Mouse (Mus musculus): ENCODE measurements around the gene Pik3c2g. TPM values are rescaled to one million over a fixed set of nuclear protein-coding genes. Genes with fewer than 3 reads are reported as not detected.

The Pik3c2g gene
- polyA plus RNA-seq, 1 experiment from 2014 or later: 0.49 TPM

DNA sequence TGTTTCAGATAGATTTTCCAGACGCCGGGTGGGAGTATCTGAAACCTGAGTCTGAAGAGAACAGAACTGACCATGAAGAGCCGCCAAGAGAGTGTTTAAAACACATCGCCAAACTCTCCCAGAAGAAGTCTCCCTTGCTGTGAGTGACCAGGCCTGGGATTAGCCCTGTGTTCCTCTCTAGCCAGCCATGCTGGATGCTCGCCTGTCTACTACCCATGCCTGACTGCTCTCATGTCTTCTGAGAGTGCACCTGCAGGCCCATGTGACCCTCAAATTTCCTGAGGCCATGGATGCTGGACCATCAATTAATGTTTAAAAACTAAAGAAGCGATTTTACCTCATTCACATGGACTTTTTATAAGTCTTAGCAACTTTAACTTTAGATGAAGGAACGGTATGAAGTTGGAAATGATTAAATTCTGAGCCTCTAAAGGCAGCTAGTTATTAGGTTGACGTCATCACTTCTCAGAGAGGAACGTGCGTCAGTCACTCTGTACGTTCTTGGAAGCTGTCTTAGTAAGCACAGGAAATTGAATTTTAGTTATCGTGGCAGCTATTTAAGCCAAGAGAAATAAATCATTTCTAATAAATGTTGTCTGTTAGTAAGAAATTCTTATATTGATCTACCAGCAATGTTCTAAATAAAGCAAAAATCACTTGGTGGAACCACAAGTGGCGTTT, 161.2 kb downstream of the Pik3c2g start:
- Histone ChIP-seq H3K4me3 (ENCODE audit: low read depth, low read length) (no peak overlapping the region), H3K4me2 (replicated peaks; ENCODE audit: low read depth, low read length) (no peak overlapping the region), H3K4me1 (replicated peaks; ENCODE audit: control insufficient read depth, insufficient read depth, low read length) (no peaks in the 10 kb centered on the region), H3K9me3 (ENCODE audit: control insufficient read depth, low read length) (no peaks in the 10 kb centered on the region), H3K27me3 (ENCODE audit: control insufficient read depth, insufficient read depth, low read length) (no peaks in the 10 kb centered on the region), H3K27ac (ENCODE audit: low read depth, low read length) (no peak overlapping the region), H3K36me3 (ENCODE audit: control insufficient read depth, insufficient read depth, low read length) (no peaks in the 10 kb centered on the region), H3K9ac (ENCODE audit: low read depth, low read length) (no peak overlapping the region)
- no peak for ATAC-seq (ENCODE audit: low FRiP score)
- WGBS: 86% methylated on average over 13 of the region's 13 CpGs
- no peak for DNase-seq (ENCODE audit: low spot score)

DNA sequence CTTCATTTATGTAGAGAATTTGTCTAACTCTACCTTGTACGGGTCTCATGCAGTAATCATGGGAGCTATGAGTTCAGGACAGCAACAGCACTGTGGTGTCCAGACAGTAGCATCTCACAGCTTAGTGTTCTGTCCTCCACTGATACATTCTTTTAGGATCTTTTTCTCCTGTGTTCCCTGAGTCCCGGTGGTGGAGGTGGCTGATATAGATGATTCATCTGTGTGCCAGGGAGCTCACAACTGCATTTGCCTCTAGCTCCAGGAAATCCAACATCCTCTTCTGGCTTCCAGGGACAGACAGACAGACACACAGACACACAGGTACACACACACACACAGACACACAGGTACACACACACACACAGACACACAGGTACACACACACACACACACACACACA, 163.6 kb downstream of the Pik3c2g start:
- Histone ChIP-seq H3K27ac (ENCODE audit: low read depth, low read length) (no peak overlapping the region), H3K4me1 (replicated peaks; ENCODE audit: control insufficient read depth, insufficient read depth, low read length) (no peaks in the 10 kb centered on the region), H3K9me3 (ENCODE audit: control insufficient read depth, low read length) (no peaks in the 10 kb centered on the region), H3K4me2 (replicated peaks; ENCODE audit: low read depth, low read length) (no peak overlapping the region), H3K36me3 (ENCODE audit: control insufficient read depth, insufficient read depth, low read length) (no peaks in the 10 kb centered on the region), H3K4me3 (ENCODE audit: low read depth, low read length) (no peak overlapping the region), H3K9ac (ENCODE audit: low read depth, low read length) (no peak overlapping the region), H3K27me3 (ENCODE audit: control insufficient read depth, insufficient read depth, low read length) (no peaks in the 10 kb centered on the region)
- DNase-seq (ENCODE audit: low spot score) (no peak), ATAC-seq (ENCODE audit: low FRiP score) (no peak)
- 94% methylated on average over 2 of the region's 2 CpGs for WGBS

GRCm38 (mm10) chr6:139751022-139751421, 164.0 kb downstream of the Pik3c2g start:
- ATAC-seq (ENCODE audit: low FRiP score) (no peak), DNase-seq (ENCODE audit: low spot score) (no peak)
- Histone ChIP-seq H3K4me2 (replicated peaks; ENCODE audit: low read depth, low read length) (no peak overlapping the region), H3K4me1 (replicated peaks; ENCODE audit: control insufficient read depth, insufficient read depth, low read length) (no peaks in the 10 kb centered on the region), H3K36me3 (ENCODE audit: control insufficient read depth, insufficient read depth, low read length) (no peaks in the 10 kb centered on the region), H3K27me3 (ENCODE audit: control insufficient read depth, insufficient read depth, low read length) (no peaks in the 10 kb centered on the region), H3K9ac (ENCODE audit: low read depth, low read length) (no peak overlapping the region), H3K4me3 (ENCODE audit: low read depth, low read length) (no peak overlapping the region), H3K9me3 (ENCODE audit: control insufficient read depth, low read length) (no peaks in the 10 kb centered on the region), H3K27ac (ENCODE audit: low read depth, low read length) (no peak overlapping the region)
- WGBS: 84% methylated on average over 3 of the region's 3 CpGs

GRCm38 (mm10) chr6:139757876-139758275, 170.9 kb downstream of the Pik3c2g start:
- no peaks in the 10 kb centered on the region for H3K27me3 ChIP-seq (ENCODE audit: control insufficient read depth, insufficient read depth, low read length)
- H3K9me3 ChIP-seq (ENCODE audit: control insufficient read depth, low read length): no peaks in the 10 kb centered on the region
- H3K27ac ChIP-seq (ENCODE audit: low read depth, low read length): no peak overlapping the region
- WGBS: 91% methylated on average over 8 of the region's 8 CpGs
- no peak for ATAC-seq (ENCODE audit: low FRiP score)
- DNase-seq (ENCODE audit: low spot score): no peak
- H3K4me3 ChIP-seq (ENCODE audit: low read depth, low read length): no peak overlapping the region
- H3K4me2 ChIP-seq (replicated peaks; ENCODE audit: low read depth, low read length): no peak overlapping the region
- H3K4me1 ChIP-seq (replicated peaks; ENCODE audit: control insufficient read depth, insufficient read depth, low read length): no peaks in the 10 kb centered on the region
- no peaks in the 10 kb centered on the region for H3K36me3 ChIP-seq (ENCODE audit: control insufficient read depth, insufficient read depth, low read length)
- no peak overlapping the region for H3K9ac ChIP-seq (ENCODE audit: low read depth, low read length)

DNA sequence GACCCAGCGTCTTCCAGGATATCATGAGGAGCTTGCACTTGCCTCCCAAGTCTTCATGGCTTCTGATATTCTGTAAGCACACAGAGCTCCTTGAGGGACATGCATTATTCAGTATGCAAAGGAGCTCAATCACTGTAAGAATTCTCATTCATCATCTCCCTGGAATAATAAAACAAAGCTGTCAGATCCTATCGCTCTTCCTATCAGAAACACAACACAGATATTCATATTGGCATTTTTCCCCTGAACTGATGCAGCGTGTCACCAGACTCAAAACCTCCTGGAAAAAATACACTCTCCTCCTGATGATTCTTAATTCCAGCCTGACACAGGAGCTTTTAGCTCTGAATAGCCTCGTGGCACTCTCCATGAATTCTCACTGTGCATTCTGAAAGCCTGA, 174.0 kb downstream of the Pik3c2g start:
- no peak overlapping the region for H3K4me2 ChIP-seq (replicated peaks; ENCODE audit: low read depth, low read length)
- WGBS: 48% methylated on average over 4 of the region's 4 CpGs

DNA sequence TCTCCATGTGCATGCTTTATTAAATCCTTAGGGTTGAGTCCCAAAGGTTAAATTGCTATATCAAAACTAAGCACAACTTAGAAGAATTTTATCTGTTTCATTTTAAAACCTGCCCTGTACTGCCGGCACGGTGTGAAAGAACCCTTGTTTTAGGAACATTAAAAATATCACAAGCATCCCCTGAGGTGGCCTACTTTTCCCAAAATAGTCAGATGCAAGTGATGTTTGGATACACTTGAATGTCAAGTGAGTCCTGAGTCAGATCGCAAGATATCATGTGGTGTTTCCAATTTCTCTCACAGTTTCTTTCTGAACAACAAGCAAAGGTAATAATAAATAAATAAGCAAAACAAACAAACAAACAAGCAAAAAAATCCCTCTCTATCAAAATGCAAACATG, 177.4 kb downstream of the Pik3c2g start:
- WGBS: 88% methylated on average over 3 of the region's 3 CpGs
- no peak for ATAC-seq (ENCODE audit: low FRiP score)
- no peaks in the 10 kb centered on the region for H3K27me3 ChIP-seq (ENCODE audit: control insufficient read depth, insufficient read depth, low read length)

More for the DNA sequence above, 174.0 kb downstream of the Pik3c2g start:
- H3K9ac ChIP-seq (ENCODE audit: low read depth, low read length): no peak overlapping the region
- no peaks in the 10 kb centered on the region for H3K27me3 ChIP-seq (ENCODE audit: control insufficient read depth, insufficient read depth, low read length)
- no peak overlapping the region for H3K27ac ChIP-seq (ENCODE audit: low read depth, low read length)
- DNase-seq (ENCODE audit: low spot score): peak; percentile 15
- peak; percentile 60; the same call in 1 of the 2 replicates for ATAC-seq (ENCODE audit: low FRiP score)
- H3K4me1 ChIP-seq (replicated peaks; ENCODE audit: control insufficient read depth, insufficient read depth, low read length): no peaks in the 10 kb centered on the region
- H3K9me3 ChIP-seq (ENCODE audit: control insufficient read depth, low read length): no peaks in the 10 kb centered on the region
- no peaks in the 10 kb centered on the region for H3K36me3 ChIP-seq (ENCODE audit: control insufficient read depth, insufficient read depth, low read length)
- no peak overlapping the region for H3K4me3 ChIP-seq (ENCODE audit: low read depth, low read length)

GRCm38 (mm10) chr6:139769744-139770473, 182.9 kb downstream of the Pik3c2g start:
- Histone ChIP-seq H3K27me3 (ENCODE audit: control insufficient read depth, insufficient read depth, low read length) (no peaks in the 10 kb centered on the region), H3K36me3 (ENCODE audit: control insufficient read depth, insufficient read depth, low read length) (no peaks in the 10 kb centered on the region), H3K4me2 (replicated peaks; ENCODE audit: low read depth, low read length) (no peak overlapping the region), H3K9me3 (ENCODE audit: control insufficient read depth, low read length) (no peaks in the 10 kb centered on the region), H3K9ac (ENCODE audit: low read depth, low read length) (no peak overlapping the region), H3K4me3 (ENCODE audit: low read depth, low read length) (no peak overlapping the region), H3K4me1 (replicated peaks; ENCODE audit: control insufficient read depth, insufficient read depth, low read length) (no peaks in the 10 kb centered on the region), H3K27ac (ENCODE audit: low read depth, low read length) (no peak overlapping the region)
- 90% methylated on average over 7 of the region's 7 CpGs for WGBS
- no peak for DNase-seq (ENCODE audit: low spot score)
- ATAC-seq (ENCODE audit: low FRiP score): no peak

More for the DNA sequence above, 177.4 kb downstream of the Pik3c2g start:
- Histone ChIP-seq H3K36me3 (ENCODE audit: control insufficient read depth, insufficient read depth, low read length) (no peaks in the 10 kb centered on the region), H3K9ac (ENCODE audit: low read depth, low read length) (no peak overlapping the region), H3K4me3 (ENCODE audit: low read depth, low read length) (no peak overlapping the region), H3K9me3 (ENCODE audit: control insufficient read depth, low read length) (no peaks in the 10 kb centered on the region), H3K4me2 (replicated peaks; ENCODE audit: low read depth, low read length) (no peak overlapping the region), H3K4me1 (replicated peaks; ENCODE audit: control insufficient read depth, insufficient read depth, low read length) (no peaks in the 10 kb centered on the region), H3K27ac (ENCODE audit: low read depth, low read length) (no peak overlapping the region)
- no peak for DNase-seq (ENCODE audit: low spot score)

- ATAC-seq (ENCODE audit: low FRiP score) (no peak), DNase-seq (ENCODE audit: low spot score) (peak; percentile 25)
- Histone ChIP-seq H3K9ac (ENCODE audit: low read depth, low read length) (no peak overlapping the region), H3K27ac (ENCODE audit: low read depth, low read length) (no peak overlapping the region), H3K36me3 (ENCODE audit: control insufficient read depth, insufficient read depth, low read length) (no peaks in the 10 kb centered on the region), H3K4me3 (ENCODE audit: low read depth, low read length) (no peak overlapping the region), H3K4me1 (replicated peaks; ENCODE audit: control insufficient read depth, insufficient read depth, low read length) (no peaks in the 10 kb centered on the region), H3K9me3 (ENCODE audit: control insufficient read depth, low read length) (no peaks in the 10 kb centered on the region), H3K27me3 (ENCODE audit: control insufficient read depth, insufficient read depth, low read length) (no peaks in the 10 kb centered on the region), H3K4me2 (replicated peaks; ENCODE audit: low read depth, low read length) (no peak overlapping the region)
- WGBS: 41% methylated on average over 3 of the region's 3 CpGs
Observed at GRCm38 (mm10) chr6:139770535-139770934, 183.5 kb downstream of the Pik3c2g start.

Data from hindbrain, embryonic 11.5 days (tissue).